Mouse (Mus musculus): ENCODE data around the gene Ifnl3. TPM values are rescaled to one million over a fixed set of nuclear protein-coding genes. Genes with fewer than 3 reads are reported as not detected.

Ifnl3 gene
- polyA plus RNA-seq, 1 experiment from 2014 or later: not detected

DNA sequence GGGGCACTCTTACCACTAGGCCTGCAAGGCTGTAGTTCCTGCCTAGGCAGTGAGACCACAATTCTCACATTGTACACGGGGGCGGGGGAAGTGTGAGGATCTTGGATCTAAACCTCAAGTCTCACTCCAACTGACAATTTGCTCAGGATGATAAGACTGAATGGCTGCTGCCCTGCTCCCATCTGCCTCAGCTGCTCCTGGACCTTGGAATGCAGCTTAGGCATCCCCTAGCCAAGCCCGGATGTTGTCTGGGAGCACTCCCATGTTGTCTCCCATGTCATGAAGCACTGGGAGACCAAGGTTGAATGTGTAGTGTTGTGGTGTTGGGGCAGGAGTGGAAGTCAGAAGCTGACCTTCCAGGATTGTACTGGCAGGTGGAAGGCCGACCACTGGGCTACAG lies 44.9 kb downstream of the Ifnl3 start:
- ATAC-seq (ENCODE audit: low FRiP score, low TSS enrichment): no peak
- Histone ChIP-seq H3K4me2 (ENCODE audit: low read length) (no peak overlapping the region), H3K36me3 (ENCODE audit: control insufficient read depth, insufficient read depth, low read length) (peaks cover 58% of the 10 kb centered on the region), H3K27me3 (ENCODE audit: control insufficient read depth, insufficient read depth, low read length) (no peaks in the 10 kb centered on the region), H3K9ac (replicated peaks; ENCODE audit: low read length) (no peak overlapping the region), H3K27ac (replicated peaks; ENCODE audit: low read depth, low read length) (no peak overlapping the region), H3K9me3 (ENCODE audit: control insufficient read depth, low read length) (no peaks in the 10 kb centered on the region), H3K4me3 (replicated peaks; ENCODE audit: low read depth, low read length) (no peak overlapping the region), H3K4me1 (ENCODE audit: control insufficient read depth, insufficient read depth, low read length) (no peaks in the 10 kb centered on the region; the same call in 1 of the 2 replicates)
- whole genome bisulfite sequencing: 94% methylated on average over 4 of the region's 4 CpGs
- no peak for DNase-seq

- Histone ChIP-seq H3K27me3 (ENCODE audit: control insufficient read depth, insufficient read depth, low read length) (no peaks in the 10 kb centered on the region), H3K9ac (replicated peaks; ENCODE audit: low read length) (no peak overlapping the region), H3K4me2 (ENCODE audit: low read length) (no peak overlapping the region), H3K4me1 (ENCODE audit: control insufficient read depth, insufficient read depth, low read length) (no peaks in the 10 kb centered on the region; the same call in 1 of the 2 replicates), H3K9me3 (ENCODE audit: control insufficient read depth, low read length) (no peaks in the 10 kb centered on the region), H3K4me3 (replicated peaks; ENCODE audit: low read depth, low read length) (no peak overlapping the region), H3K27ac (replicated peaks; ENCODE audit: low read depth, low read length) (no peak overlapping the region), H3K36me3 (ENCODE audit: control insufficient read depth, insufficient read depth, low read length) (peaks cover 53% of the 10 kb centered on the region)
- DNase-seq (peak; percentile 80), ATAC-seq (ENCODE audit: low FRiP score, low TSS enrichment) (no peak)
These were observed 45.6 kb downstream of the Ifnl3 start for GRCm38 (mm10) chr7:28568253-28568652.

DNA sequence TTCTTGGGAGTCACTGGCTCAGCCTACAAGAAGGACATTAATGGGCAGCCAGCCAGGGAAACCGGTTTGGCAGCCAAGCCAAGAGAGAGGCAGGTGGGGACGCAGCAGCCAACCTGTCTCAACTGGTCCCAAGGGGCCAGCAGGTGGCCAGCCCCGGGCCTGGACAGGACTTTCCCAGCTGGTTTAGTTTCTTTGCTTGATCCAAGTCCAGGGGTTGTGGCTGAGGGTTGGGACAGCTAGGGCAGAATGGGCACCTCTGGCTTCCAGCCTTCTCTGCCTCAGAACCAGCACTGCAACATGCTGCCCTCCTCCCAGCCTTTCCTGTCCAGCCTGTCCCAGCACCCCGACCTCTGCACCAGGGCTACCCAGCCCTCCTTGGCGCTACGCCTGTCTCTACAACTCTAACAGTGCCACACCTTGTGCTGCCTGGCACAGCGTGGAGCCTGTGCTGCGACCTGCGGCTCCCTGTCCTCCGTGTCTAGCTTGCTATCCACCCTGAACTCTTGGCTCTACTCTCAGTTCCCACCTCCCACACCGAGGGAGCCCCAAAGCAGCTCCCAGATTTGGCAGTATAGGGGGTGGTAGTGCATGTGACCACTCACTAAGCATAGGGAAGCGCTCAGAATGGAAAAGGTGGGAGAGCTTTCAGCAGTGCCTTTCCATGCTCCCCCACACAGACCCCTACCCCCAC lies 47.8 kb downstream of the Ifnl3 start:
- Histone ChIP-seq H3K9me3 (ENCODE audit: control insufficient read depth, low read length) (no peaks in the 10 kb centered on the region), H3K4me1 (ENCODE audit: control insufficient read depth, insufficient read depth, low read length) (no peaks in the 10 kb centered on the region; the same call in 1 of the 2 replicates), H3K4me2 (ENCODE audit: low read length) (no peak overlapping the region), H3K36me3 (ENCODE audit: control insufficient read depth, insufficient read depth, low read length) (peaks cover 31% of the 10 kb centered on the region), H3K27me3 (ENCODE audit: control insufficient read depth, insufficient read depth, low read length) (no peaks in the 10 kb centered on the region), H3K4me3 (replicated peaks; ENCODE audit: low read depth, low read length) (no peak overlapping the region), H3K9ac (replicated peaks; ENCODE audit: low read length) (no peak overlapping the region), H3K27ac (replicated peaks; ENCODE audit: low read depth, low read length) (no peak overlapping the region)
- no peak for DNase-seq
- WGBS: 76% methylated on average over 12 of the region's 12 CpGs
- ATAC-seq (ENCODE audit: low FRiP score, low TSS enrichment): no peak

- H3K4me1 ChIP-seq (ENCODE audit: control insufficient read depth, insufficient read depth, low read length): no peaks in the 10 kb centered on the region; the same call in 1 of the 2 replicates
- no peaks in the 10 kb centered on the region for H3K9me3 ChIP-seq (ENCODE audit: control insufficient read depth, low read length)
- ATAC-seq (ENCODE audit: low FRiP score, low TSS enrichment) (no peak), DNase-seq (peak; percentile 58)
- no peaks in the 10 kb centered on the region for H3K27me3 ChIP-seq (ENCODE audit: control insufficient read depth, insufficient read depth, low read length)
- no peak overlapping the region for H3K4me3 ChIP-seq (replicated peaks; ENCODE audit: low read depth, low read length)
- H3K4me2 ChIP-seq (ENCODE audit: low read length): no peak overlapping the region
- H3K27ac ChIP-seq (replicated peaks; ENCODE audit: low read depth, low read length): no peak overlapping the region
- 55% methylated on average over 5 of the region's 5 CpGs for WGBS
- H3K36me3 ChIP-seq (ENCODE audit: control insufficient read depth, insufficient read depth, low read length): peaks cover 24% of the 10 kb centered on the region
- H3K9ac ChIP-seq (replicated peaks; ENCODE audit: low read length): no peak overlapping the region
These were observed 48.5 kb downstream of the Ifnl3 start for GRCm38 (mm10) chr7:28570982-28571682.

DNA sequence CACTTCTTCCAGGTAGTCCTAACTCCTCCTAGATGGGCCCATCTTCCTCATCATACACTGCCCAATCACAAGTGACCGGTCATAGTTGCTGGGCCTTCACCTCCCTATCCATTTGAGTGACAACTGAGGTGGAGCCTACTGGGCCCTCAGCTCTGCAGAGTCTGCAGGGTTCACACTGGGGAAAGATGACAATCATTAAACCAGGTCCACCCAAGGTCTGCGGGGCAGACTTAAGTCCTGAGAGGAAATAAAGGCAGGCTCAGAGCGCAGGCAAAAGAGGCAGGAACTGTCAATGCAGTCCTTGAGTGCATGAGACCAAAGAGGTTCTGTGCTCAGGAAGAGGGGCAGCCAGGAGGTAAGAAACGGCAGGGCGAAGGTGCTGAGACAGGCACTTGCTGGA lies 50.1 kb downstream of the Ifnl3 start:
- Histone ChIP-seq H3K27ac (replicated peaks; ENCODE audit: low read depth, low read length) (no peak overlapping the region), H3K4me3 (replicated peaks; ENCODE audit: low read depth, low read length) (no peak overlapping the region), H3K36me3 (ENCODE audit: control insufficient read depth, insufficient read depth, low read length) (peaks cover 8% of the 10 kb centered on the region), H3K4me1 (ENCODE audit: control insufficient read depth, insufficient read depth, low read length) (no peaks in the 10 kb centered on the region; the same call in 1 of the 2 replicates), H3K27me3 (ENCODE audit: control insufficient read depth, insufficient read depth, low read length) (no peaks in the 10 kb centered on the region), H3K4me2 (ENCODE audit: low read length) (no peak overlapping the region), H3K9ac (replicated peaks; ENCODE audit: low read length) (no peak overlapping the region), H3K9me3 (ENCODE audit: control insufficient read depth, low read length) (no peaks in the 10 kb centered on the region)
- ATAC-seq (ENCODE audit: low FRiP score, low TSS enrichment) (no peak), DNase-seq (no peak)
- WGBS: 95% methylated on average over 5 of the region's 5 CpGs

DNA sequence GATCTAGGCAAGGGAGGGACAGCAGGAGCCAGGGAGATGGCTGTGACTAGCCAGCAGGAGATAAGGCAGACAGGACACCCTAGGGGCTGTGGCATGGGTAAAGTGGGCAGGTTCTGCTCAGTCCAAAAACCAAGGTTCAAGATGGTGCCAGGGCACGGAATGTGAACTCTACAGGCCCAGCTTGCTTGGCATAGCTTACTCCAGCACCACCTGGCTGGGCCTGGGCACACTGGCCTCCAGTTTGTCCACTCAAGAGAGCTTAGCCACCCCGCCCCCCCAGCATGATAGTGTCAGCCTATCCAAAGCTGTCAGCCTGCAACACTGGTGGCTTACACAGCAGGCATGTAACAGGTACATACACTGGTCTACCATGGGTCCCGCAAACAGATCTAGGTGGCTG lies 50.6 kb downstream of the Ifnl3 start:
- H3K4me3 ChIP-seq (replicated peaks; ENCODE audit: low read depth, low read length): no peak overlapping the region
- no peaks in the 10 kb centered on the region; the same call in 1 of the 2 replicates for H3K4me1 ChIP-seq (ENCODE audit: control insufficient read depth, insufficient read depth, low read length)
- H3K27me3 ChIP-seq (ENCODE audit: control insufficient read depth, insufficient read depth, low read length): no peaks in the 10 kb centered on the region
- no peak overlapping the region for H3K27ac ChIP-seq (replicated peaks; ENCODE audit: low read depth, low read length)
- peaks cover 4% of the 10 kb centered on the region; the same call in 1 of the 2 replicates for H3K36me3 ChIP-seq (ENCODE audit: control insufficient read depth, insufficient read depth, low read length)
- 99% methylated on average over 3 of the region's 3 CpGs for WGBS
- DNase-seq (no peak), ATAC-seq (ENCODE audit: low FRiP score, low TSS enrichment) (no peak)
- H3K9ac ChIP-seq (replicated peaks; ENCODE audit: low read length): no peak overlapping the region
- no peaks in the 10 kb centered on the region for H3K9me3 ChIP-seq (ENCODE audit: control insufficient read depth, low read length)
- H3K4me2 ChIP-seq (ENCODE audit: low read length): no peak overlapping the region

Small RNA genes within 50 kb of the gene (microRNA-seq; reads per million reads assigned to microRNA genes)
- gene Mir7049: 1.0 reads per million

Other genes starting within 250 kb of the Ifnl3 start
- gene Eid2b, start 245.1 kb upstream of the Ifnl3 start, polyA plus RNA-seq (2014; fragmentation: Nextera tagmentation; extraction: Ambion mirVana): 40.2 TPM in 2 replicates
- gene Selenov, start 231.7 kb upstream of the Ifnl3 start, polyA plus RNA-seq (2014; fragmentation: Nextera tagmentation; extraction: Ambion mirVana): 0.28 and 1.8 TPM in 2 replicates
- 24.1 and 32.2 TPM in 2 replicates for gene Dll3, start 220.6 kb upstream of the Ifnl3 start, polyA plus RNA-seq (2014; fragmentation: Nextera tagmentation; extraction: Ambion mirVana)
- 136 and 138 TPM in 2 replicates for gene Timm50, start 210.8 kb upstream of the Ifnl3 start, polyA plus RNA-seq (2014; fragmentation: Nextera tagmentation; extraction: Ambion mirVana)
- 62.6 and 80.6 TPM in 2 replicates for gene Supt5, start 184.1 kb upstream of the Ifnl3 start, polyA plus RNA-seq (2014; fragmentation: Nextera tagmentation; extraction: Ambion mirVana)
- 580 and 617 TPM in 2 replicates for gene Rps16, start 172.2 kb upstream of the Ifnl3 start, polyA plus RNA-seq (2014; fragmentation: Nextera tagmentation; extraction: Ambion mirVana)
- 17.7 and 22.9 TPM in 2 replicates for gene Plekhg2, start 150.2 kb upstream of the Ifnl3 start, polyA plus RNA-seq (2014; fragmentation: Nextera tagmentation; extraction: Ambion mirVana)
- 1.8 and 3.4 TPM in 2 replicates for gene Zfp36, start 142.6 kb upstream of the Ifnl3 start, polyA plus RNA-seq (2014; fragmentation: Nextera tagmentation; extraction: Ambion mirVana)
- 38.3 and 47.9 TPM in 2 replicates for gene Med29, start 130.1 kb upstream of the Ifnl3 start, polyA plus RNA-seq (2014; fragmentation: Nextera tagmentation; extraction: Ambion mirVana)
- 78.0 and 81.9 TPM in 2 replicates for gene Paf1, start 129.9 kb upstream of the Ifnl3 start, polyA plus RNA-seq (2014; fragmentation: Nextera tagmentation; extraction: Ambion mirVana)
- gene Gmfg, start 85.4 kb upstream of the Ifnl3 start, polyA plus RNA-seq (2014; fragmentation: Nextera tagmentation; extraction: Ambion mirVana): 1.7 and 5.1 TPM in 2 replicates
- gene Lrfn1, start 70.9 kb upstream of the Ifnl3 start, polyA plus RNA-seq (2014; fragmentation: Nextera tagmentation; extraction: Ambion mirVana): 18.3 and 19.9 TPM in 2 replicates
- not detected in 2 replicates for gene Ifnl2, start 12.4 kb upstream of the Ifnl3 start, polyA plus RNA-seq (2014; fragmentation: Nextera tagmentation; extraction: Ambion mirVana)
- gene Sycn, start 18.0 kb downstream of the Ifnl3 start, polyA plus RNA-seq (2014; fragmentation: Nextera tagmentation; extraction: Ambion mirVana): not detected in 2 replicates
- 0.13 TPM in 1 of 2 replicates, not detected in the other for gene Nccrp1, start 24.4 kb downstream of the Ifnl3 start, polyA plus RNA-seq (2014; fragmentation: Nextera tagmentation; extraction: Ambion mirVana)
- 27.2 and 29.5 TPM in 2 replicates for gene Samd4b, start 75.3 kb downstream of the Ifnl3 start, polyA plus RNA-seq (2014; fragmentation: Nextera tagmentation; extraction: Ambion mirVana)
- 12.3 and 15.6 TPM in 2 replicates for gene Pak4, start 75.3 kb downstream of the Ifnl3 start, polyA plus RNA-seq (2014; fragmentation: Nextera tagmentation; extraction: Ambion mirVana)
- gene Acp7, start 108.5 kb downstream of the Ifnl3 start, polyA plus RNA-seq (2014; fragmentation: Nextera tagmentation; extraction: Ambion mirVana): not detected in 2 replicates
- gene Fbxo27, start 170.0 kb downstream of the Ifnl3 start, polyA plus RNA-seq (2014; fragmentation: Nextera tagmentation; extraction: Ambion mirVana): 7.8 and 10.6 TPM in 2 replicates
- 1.6 and 2.9 TPM in 2 replicates for gene Fbxo17, start 194.0 kb downstream of the Ifnl3 start, polyA plus RNA-seq (2014; fragmentation: Nextera tagmentation; extraction: Ambion mirVana)
- gene Mrps12, start 219.0 kb downstream of the Ifnl3 start, polyA plus RNA-seq (2014; fragmentation: Nextera tagmentation; extraction: Ambion mirVana): 108 and 128 TPM in 2 replicates
- gene Sars2, start 219.2 kb downstream of the Ifnl3 start, polyA plus RNA-seq (2014; fragmentation: Nextera tagmentation; extraction: Ambion mirVana): 16.8 TPM in 2 replicates
- gene Ccer2, start 233.3 kb downstream of the Ifnl3 start, polyA plus RNA-seq (2014; fragmentation: Nextera tagmentation; extraction: Ambion mirVana): 0.22 TPM in 1 of 2 replicates, not detected in the other
- 104 and 110 TPM in 2 replicates for gene Sirt2, start 243.9 kb downstream of the Ifnl3 start, polyA plus RNA-seq (2014; fragmentation: Nextera tagmentation; extraction: Ambion mirVana)
- 55.9 and 66.2 TPM in 2 replicates for gene Nfkbib, start 244.7 kb downstream of the Ifnl3 start, polyA plus RNA-seq (2014; fragmentation: Nextera tagmentation; extraction: Ambion mirVana)